Comparison of ENCODE assay signal across 30 mouse cellular contexts in the genomic region with DNA sequence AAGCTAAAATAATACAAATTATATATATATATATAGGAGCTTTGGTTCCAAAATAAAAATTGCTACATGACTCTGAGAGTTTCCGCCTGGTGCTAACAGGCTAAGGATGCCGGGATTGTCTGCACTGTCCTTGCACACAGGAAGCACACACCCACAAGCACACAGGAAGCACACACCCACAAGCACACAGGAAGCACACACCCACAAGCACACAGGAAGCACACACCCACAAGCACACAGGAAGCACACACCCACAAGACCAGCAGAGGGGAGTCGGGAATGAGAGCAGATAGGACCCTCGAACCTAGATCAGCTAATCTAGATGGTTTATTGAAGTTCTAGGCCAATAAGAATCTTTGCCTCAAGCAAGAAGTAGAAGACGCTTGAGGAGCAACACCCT.
DNase-seq lines count a peak whose midpoint lies in the region; ATAC-seq lines count a peak whose summit lies in the region.
"Had no signal": no experiment of that assay in that cellular context is flagged by ENCODE, and none has a peak within 500 bp of the region (broad histone marks: within the 10 kb centered on the region; RNA-seq: fewer than 3 reads in every experiment).

No protein-coding gene starts in this region.

- no peak overlapping the region for H3K4me3 ChIP-seq in hindbrain, embryonic 11.5 days (ENCODE audit: low read depth, low read length)
- H3K4me3 ChIP-seq: embryonic facial prominence, embryonic 10.5 days; embryonic facial prominence, embryonic 15.5 days; forebrain, embryonic 12.5 days; heart, adult 2 months; heart, embryonic 13.5 days; hindbrain, embryonic 10.5 days; kidney, embryonic 15.5 days; midbrain, embryonic 10.5 days; midbrain, embryonic 15.5 days had no signal

- 86% methylated on average over 5 of the region's 5 CpGs for WGBS in hindbrain, embryonic 11.5 days

- no peaks in the 10 kb centered on the region for H3K27me3 ChIP-seq in hindbrain, embryonic 11.5 days (ENCODE audit: control insufficient read depth, insufficient read depth, low read length)
- H3K27me3 ChIP-seq: forebrain, embryonic 12.5 days; midbrain, embryonic 15.5 days had no signal

- no peak overlapping the region for H3K9ac ChIP-seq in hindbrain, embryonic 11.5 days (ENCODE audit: low read depth, low read length)
- H3K9ac ChIP-seq: embryonic facial prominence, embryonic 15.5 days; forebrain, embryonic 12.5 days; heart, embryonic 13.5 days; kidney, embryonic 15.5 days; liver, embryonic 14.5 days; midbrain, embryonic 15.5 days had no signal

- no peaks in the 10 kb centered on the region for H3K36me3 ChIP-seq in hindbrain, embryonic 11.5 days (ENCODE audit: control insufficient read depth, insufficient read depth, low read length)
- H3K36me3 ChIP-seq: embryonic facial prominence, embryonic 10.5 days; embryonic facial prominence, embryonic 15.5 days; forebrain, embryonic 12.5 days; heart, embryonic 13.5 days; hindbrain, embryonic 10.5 days; kidney, embryonic 15.5 days; midbrain, embryonic 10.5 days; midbrain, embryonic 15.5 days had no signal

- 0 out of 2 replicates have a peak, but pooled peaks cover 2% of the 10 kb centered on the region for H3K4me1 ChIP-seq in hindbrain, embryonic 11.5 days (replicated peaks; ENCODE audit: control insufficient read depth, insufficient read depth, low read length)

- H3K9me3 ChIP-seq in hindbrain, embryonic 11.5 days (ENCODE audit: control insufficient read depth, low read length): no peaks in the 10 kb centered on the region
- H3K9me3 ChIP-seq: embryonic facial prominence, embryonic 15.5 days; kidney, embryonic 15.5 days; midbrain, embryonic 15.5 days had no signal

- peak; percentile 60 for ATAC-seq in megakaryocyte progenitor cell, adult 5-6 weeks (replicated peaks; ENCODE audit: poor library complexity)
- no peak for ATAC-seq in hindbrain, embryonic 11.5 days (ENCODE audit: low FRiP score)
- ATAC-seq: hindbrain, embryonic 16.5 days; midbrain, embryonic 15.5 days had no signal

- peak; percentile 17 for DNase-seq in thymus, postnatal 25 days
- no peak for DNase-seq in thymus, postnatal 10 days (ENCODE audit: low spot score in 2 of 2)
- peak; percentile 10 for DNase-seq in T-cell, adult 2 months (ENCODE audit: low spot score)
- no peak for DNase-seq in adrenal gland, adult 2 months
- DNase-seq in hindbrain, embryonic 11.5 days (ENCODE audit: low spot score): no peak
- DNase-seq in gastrocnemius, postnatal 10 days: no peak
- DNase-seq: adrenal gland, postnatal 10 days; B cell, adult 2 months; cerebellum, adult 9-11 months; gastrocnemius, postnatal 25 days; heart, adult 2 months; heart, postnatal 10 days; kidney, adult 18-20 months; kidney, postnatal 25 days; liver; lung, adult 2 months; lung, postnatal 10 days; right cerebral cortex, postnatal 4 days had no signal

- H3K27ac ChIP-seq in hindbrain, embryonic 11.5 days (ENCODE audit: low read depth, low read length): no peak overlapping the region
- H3K27ac ChIP-seq: embryonic facial prominence, embryonic 10.5 days; embryonic facial prominence, embryonic 15.5 days; forebrain, embryonic 12.5 days; heart, adult 2 months; heart, embryonic 13.5 days; hindbrain, embryonic 10.5 days; kidney, embryonic 15.5 days; liver, embryonic 14.5 days; macrophage; midbrain, embryonic 10.5 days; midbrain, embryonic 15.5 days had no signal

- H3K4me2 ChIP-seq in hindbrain, embryonic 11.5 days (replicated peaks; ENCODE audit: low read depth, low read length): no peak overlapping the region
- H3K4me2 ChIP-seq: embryonic facial prominence, embryonic 15.5 days; forebrain, embryonic 12.5 days; heart, embryonic 13.5 days; kidney, embryonic 15.5 days; midbrain, embryonic 15.5 days had no signal

Comparison
In these comparisons a context has a peak if more than half of its experiments do, and no peak if none do; other contexts are left out.
1. DNase-seq: peak in thymus, postnatal 25 days (single experiment) and T-cell, adult 2 months (single experiment); none in thymus, postnatal 10 days (0 of 2), adrenal gland, adult 2 months (single experiment), hindbrain, embryonic 11.5 days (single experiment) and gastrocnemius, postnatal 10 days (single experiment).